Mouse (Mus musculus) spleen, adult 2 months (tissue): ENCODE results near the gene Plxnb1.
A peak's percentile ranks its signal among the peaks of the same experiment; 100 is the strongest.

Experiments used
- CTCF ChIP-seq: fragments of 200-500 bp; IDR thresholded peaks from 2 replicates; pipeline ENCODE4 v1.5.1; 2011; ENCODE audit warnings: mild to moderate bottlenecking, inconsistent platforms; ENCODE audit not compliant: insufficient read depth, insufficient read length, insufficient replicate concordance; ENCODE audit errors: extremely low read depth
- POLR2A ChIP-seq: fragments of 200-500 bp; IDR thresholded peaks from 2 replicates; pipeline ENCODE4 v1.6.1; 2011; ENCODE audit warnings: low read depth, low read length, inconsistent platforms

- TF ChIP-seq CTCF, result no peak
- peak; percentile 63 for TF ChIP-seq POLR2A
These were observed 43.3 kb upstream of the Plxnb1 start for GRCm38 (mm10) chr9:109051651-109052489.
